Mouse (Mus musculus): Measurements from ENCODE around the gene Ndst4.

The Ndst4 gene

DNA sequence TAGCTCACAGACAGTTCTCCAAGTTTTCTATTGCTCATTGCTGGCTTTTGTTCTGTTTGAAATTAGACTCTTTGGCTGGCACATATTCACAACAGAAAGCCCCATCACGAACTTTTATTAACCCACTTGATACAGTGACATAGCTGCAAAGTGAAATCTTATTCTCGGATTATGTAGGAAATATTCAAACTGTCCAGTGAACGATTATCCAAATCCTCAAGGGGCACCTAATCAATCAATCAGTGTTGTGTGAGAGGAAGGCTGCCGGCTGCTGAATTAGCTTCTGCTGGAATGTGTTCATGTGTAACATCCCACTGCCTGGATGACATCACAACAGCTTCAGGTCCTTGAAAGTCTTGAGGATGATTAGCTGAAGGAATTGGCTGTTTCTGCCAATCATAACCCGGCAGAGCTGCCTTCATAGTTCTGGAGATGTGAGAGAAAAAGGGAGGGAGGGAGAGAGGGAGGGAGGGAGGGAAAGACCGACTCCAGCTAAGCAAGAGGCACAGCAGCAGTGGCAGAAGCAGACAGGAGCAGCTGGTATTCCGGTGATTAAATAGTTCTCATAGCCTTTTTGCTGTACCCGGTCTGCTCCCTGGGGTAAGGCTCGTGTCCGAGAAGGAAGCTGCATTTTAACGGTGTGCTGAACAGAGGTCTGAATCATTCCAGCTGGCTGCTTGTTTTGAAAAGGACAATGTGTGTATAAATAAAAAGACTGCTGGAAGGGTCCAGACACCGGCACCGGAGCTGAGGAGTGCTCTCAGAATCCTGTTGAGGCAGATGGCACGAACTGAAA is at the start of gene Ndst4:
Gene Ndst4 (plus strand): TSS at position 476 of the 796 bp plus-strand sequence.
- peak; percentile 24 for DNase-seq (ENCODE audit: low spot score)

DNA sequence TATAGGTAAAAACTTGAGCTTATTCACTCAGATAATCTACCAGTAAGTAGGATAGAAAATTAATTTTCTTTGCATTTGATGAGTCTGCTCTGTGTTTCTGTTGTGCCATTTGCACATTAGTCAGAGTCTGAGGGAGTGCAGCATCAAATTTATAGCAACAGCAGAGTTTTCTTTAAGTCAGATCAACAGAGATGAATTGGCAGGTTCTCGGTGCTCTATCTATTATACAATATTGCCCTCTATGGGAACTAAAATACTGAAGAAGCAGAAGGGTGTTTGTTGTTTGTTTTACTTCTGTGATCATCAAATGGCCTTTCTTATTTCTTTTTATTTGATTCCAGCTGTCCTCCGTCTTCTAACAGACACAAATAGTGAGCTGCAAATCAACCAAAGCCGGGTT is 6.4 kb upstream of the Ndst4 start:
- DNase-seq (ENCODE audit: low spot score) = no peak

DNA sequence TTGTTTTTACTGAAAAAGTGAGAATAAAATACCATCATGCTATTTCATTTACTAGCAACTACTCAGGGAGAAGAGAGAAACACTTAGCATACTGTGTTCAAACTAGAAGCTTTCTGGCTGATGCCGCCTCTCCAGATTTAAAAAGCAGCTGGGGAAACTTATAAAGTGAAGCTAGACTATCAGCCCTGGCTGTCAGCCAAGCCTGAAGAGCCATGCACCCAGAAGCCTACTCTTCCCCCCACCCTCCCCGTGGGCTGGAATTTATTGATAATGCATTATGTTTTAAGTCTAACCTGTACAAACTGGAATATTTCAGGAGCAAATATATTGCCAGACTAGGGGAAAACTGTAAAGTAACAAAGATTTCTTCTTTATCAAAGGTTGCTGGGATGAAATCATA is 2.6 kb downstream of the Ndst4 start:
- DNase-seq (ENCODE audit: low spot score) = no peak

DNA sequence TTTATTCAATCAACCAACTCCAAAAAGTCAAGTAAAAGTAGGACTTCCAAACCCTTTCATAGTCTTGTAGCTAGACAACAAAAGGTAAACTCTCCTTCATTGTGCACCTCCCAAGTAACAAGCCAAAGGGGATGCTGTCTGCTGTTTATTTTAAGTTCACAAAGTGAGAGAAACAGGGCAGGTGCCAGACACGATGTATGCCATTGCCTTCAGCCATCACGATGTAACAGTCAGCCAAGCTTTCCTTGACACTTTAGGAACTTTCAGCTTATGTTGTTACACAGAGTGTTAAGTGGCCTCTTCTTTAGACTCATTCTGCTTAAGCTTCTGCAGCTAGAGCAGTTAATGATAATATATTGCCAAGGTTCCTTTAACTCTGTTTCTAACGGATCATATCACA is 3.1 kb downstream of the Ndst4 start:
- DNase-seq (ENCODE audit: low spot score) = no peak

DNA sequence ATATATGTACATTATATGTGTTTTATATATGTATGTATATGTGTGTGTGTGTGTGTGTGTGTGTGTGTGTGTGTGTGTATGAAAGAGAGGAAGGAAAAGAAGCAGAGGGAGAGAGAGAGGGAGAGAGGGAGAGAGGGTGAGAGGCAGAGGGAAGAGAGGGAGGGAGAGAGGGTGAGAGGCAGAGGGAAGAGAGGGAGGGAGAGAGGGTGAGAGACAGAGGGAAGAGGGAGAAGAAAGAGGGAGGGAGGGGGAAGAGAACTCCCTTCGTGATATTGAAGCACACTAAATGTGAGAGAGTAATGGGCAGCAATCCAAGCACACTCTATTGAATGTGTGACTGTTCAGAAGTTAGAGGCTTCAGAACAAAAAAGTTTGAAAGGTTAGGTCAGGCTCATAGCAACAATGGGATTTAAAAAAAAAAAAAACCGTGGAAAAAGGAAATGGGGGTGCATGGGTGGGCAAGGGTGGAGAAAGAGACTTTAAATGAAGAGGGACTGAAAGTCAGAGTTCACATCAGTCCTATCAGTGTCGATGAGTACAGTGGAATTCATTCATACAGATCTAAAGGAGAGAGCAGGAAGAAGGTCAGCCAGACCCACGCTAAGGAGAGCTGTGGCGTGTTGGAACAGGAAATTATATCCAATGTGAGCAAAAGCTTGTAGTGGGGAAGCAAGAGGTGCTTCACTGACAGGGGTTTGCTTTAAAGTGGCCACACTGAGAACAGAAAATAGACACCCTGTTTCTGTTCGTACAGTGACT is 63.2 kb downstream of the Ndst4 start:
- DNase-seq (ENCODE audit: low spot score) = no peak

DNA sequence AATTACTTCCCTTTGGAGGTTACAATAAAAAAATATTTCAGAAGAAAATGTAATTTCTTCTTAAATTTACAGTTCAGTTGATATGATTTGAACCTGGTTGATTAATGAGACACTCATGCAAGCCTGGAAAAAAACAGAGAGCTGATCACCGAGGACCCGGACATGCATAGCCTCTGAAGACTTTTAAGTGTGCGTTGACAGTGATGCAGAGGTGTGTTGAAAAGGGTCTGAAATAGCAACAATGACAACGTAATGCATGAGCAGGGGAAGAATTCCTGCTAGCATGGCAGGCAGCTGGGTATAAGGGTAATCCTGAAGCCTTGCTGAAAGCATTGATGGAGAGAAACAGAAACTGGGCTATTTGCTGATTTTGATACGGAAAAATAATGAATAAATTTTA is 106.2 kb downstream of the Ndst4 start:
- DNase-seq (ENCODE audit: low spot score) = no peak

DNA sequence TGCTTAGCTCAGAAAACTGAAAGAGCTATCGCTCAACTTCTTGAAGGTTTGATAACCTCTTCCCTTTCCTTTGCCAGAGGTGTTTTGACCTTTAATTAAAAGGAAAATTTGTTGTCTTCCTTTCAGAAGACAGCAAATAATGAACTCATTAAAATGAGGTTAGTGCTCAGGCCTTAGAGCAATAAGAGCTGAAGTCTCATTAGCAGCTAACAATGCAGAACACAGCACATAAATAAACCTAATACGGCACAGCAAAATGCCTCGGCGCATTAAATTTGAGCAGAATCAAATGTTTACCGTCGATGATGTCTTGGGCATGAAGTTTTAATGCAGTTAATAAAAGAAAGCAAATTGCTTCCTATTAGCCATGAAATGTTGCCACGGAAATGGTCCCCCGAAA is 129.5 kb downstream of the Ndst4 start:
- no peak for DNase-seq (ENCODE audit: low spot score)

DNA sequence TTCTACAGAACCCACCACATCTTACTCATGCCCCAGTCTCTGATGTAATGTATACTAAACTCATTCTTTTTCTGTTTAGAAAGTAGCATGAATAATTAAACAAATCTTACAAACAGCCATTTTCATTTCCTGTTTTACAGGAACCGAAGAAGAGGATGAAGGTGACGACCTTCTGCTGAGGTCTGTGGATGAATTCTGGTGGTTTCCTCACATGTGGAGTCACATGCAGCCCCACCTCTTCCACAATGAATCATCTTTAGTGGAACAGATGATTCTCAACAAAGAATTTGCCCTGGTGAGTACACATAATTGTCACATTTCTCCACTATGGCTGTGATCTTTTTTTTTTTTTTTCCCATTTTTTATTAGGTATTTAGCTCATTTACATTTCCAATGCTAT is 166.7 kb downstream of the Ndst4 start:
- DNase-seq (ENCODE audit: low spot score) = no peak

DNA sequence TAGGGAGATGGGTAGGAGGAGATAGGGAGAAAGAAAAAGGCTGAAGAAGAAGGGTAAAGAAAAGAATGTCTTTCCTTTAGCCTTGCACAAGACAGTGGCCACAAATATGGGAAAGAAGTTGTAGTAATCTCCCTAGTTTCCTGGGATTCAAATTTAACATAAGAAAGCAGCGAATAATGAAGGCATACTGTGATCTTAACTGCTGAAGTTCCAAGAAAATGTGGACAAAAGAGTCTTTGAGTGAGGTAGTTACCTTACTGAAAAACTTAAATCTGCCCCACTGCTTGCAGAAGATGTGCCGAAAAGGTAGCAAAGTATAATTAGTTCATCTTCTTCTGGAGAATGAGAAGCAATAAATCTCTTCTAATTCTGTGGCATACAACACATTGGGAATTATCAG is 228.4 kb downstream of the Ndst4 start:
- DNase-seq (ENCODE audit: low spot score) = no peak

DNA sequence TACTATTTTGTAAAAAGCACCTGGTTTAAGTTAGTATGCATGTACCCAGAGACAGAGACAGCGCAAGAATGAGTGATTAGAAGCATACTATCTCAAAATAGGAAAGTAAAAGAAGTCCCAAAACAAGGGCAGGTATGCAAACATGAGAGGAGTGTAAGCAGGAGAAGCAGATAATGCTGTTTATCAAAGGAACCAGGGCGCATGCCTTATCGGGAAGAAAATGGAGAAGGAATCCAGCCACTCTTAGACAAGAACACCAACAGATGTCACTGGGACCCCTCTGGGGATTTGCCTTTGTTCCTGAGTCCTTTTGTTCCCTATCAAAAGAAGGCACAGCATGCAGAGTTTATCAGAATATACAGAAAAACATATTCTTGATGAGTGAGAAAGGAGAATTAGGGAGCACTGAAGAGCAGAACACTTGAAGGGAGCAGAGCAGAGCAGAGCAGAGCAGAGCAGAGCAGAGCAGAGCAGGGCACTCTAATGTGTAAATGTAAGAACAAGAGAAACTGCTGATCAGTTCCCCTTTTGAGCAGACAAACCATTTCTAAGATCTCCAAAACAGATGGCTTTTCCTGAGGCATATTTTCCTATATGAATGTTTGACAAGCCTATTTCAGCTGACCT is 251.2 kb downstream of the Ndst4 start:
- no peak for DNase-seq (ENCODE audit: low spot score)

DNA sequence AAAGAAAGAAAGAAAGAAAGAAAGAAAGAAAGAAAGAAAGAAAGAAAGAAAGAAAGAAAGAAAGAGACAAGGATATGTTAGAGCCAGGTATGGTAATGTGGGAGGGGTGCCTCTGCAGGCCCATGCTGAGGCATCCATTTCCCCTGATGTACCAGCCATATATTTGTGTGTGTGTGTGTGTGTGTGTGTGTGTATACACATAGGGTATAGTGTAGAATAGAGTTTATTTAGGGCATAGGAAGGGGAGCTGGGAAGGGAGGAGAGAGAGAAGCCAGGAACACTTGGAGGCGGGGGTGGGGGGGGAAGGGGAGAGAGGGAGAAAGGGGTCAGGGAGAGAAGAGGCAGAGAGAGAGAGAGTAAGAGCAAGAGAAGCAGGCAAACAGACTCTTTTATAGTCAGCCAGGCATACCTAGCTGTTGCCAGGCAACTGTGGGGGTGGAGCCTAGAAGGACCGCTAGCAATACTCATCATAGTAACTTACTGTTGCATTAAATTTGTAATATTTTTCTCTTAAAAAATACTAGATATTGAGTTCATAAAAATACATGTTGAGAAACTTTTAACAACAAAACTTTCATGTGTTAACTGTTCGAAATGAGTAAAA is 256.3 kb downstream of the Ndst4 start:
- no peak for DNase-seq (ENCODE audit: low spot score)

DNA sequence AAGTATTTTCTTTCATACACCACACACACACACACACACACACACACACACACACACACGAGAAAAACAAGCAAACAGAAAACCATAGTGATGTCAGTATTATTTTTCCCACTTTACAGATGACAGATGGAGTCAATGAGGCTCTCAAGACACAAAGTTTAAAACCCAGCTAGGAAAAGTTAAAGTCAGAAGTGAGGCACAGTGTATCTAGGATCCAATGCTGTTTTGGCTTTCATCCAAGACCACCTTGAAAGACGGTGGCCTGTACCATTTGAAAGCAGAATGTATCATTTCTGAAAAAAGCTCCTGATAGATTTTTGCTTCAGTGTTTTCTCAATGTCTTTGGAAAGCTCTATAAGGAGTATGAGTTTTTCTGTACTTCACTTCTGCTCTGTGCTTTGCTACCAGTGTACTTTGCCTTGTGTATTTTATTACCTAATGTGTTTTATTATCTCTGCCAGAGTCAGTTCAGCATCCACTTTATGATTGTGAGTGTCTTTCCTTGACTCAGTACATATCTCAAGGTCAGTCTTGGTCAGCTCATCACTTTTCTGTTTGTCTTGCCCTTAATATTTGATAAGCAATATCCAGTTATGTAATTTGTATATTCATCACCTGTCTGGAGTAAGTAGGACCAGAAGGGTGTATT is 257.1 kb downstream of the Ndst4 start:
- no peak for DNase-seq (ENCODE audit: low spot score)

DNA sequence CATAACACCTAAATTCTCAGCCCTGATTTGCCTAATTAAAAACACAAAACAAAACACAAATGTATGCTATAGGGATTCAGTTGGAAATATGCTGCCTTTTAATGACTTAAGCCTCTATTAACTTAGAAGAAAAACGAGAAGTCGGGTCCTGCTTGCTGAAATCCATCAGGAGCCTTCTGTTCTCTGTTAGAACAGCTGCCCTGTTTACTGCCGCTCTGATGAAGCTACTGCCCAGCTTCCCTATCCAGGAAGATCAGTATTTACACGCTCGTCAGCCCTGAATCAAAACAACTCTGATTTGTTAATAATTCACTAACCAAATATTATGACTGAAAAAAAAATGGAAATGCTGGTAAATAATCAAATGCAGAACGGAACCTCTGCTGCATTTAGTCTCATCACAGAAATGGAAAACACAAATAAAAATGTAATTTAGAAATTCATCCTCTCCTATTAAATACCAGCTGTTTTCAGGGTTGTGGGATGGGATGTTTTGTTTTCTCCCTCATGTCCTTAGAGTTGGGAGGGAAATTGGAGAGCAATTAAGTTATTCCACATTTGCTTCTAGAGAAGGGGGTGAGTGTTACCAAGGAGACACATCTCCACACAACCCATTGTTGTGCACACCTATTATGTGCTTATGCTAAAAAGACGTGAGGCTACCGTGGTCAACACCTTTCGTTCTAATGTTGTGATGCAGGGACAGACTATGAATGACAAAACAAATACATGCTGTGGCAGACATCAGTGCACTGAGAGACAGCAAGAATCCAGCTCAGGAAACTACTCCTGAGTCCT is 270.3 kb downstream of the Ndst4 start:
- no peak for DNase-seq (ENCODE audit: low spot score)

DNA sequence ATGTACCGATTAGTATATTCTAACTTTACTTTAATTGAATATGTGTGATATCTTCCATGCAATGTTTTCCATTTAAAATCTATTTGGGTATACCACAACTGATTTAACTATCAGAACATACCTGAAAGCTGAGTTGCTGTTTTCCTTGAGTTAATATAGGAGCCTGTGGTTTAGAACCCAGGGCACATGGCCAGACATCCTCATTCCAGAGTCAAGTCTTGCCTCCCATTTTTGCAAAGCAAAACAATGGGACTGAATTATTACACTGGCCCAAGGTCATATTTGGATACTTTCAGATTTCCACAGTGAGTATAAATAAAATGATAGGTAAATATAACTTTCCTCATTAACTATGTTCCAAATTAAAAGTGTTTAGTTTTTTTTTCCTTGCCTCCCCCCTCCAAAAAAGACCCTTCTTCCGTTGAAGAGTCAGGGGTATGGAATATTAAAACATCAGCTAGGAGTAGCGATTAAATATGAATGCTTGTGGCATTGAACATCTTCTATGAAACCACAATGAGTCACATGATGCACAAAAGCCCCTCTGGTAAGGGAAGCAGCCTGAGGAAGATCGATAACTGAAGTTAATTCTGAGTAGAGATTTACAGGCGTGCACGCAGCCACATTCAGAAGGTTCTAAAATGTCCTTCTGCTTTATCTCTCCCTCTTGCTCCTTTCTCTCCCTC is 271.5 kb downstream of the Ndst4 start:
- no peak for DNase-seq (ENCODE audit: low spot score)

DNA sequence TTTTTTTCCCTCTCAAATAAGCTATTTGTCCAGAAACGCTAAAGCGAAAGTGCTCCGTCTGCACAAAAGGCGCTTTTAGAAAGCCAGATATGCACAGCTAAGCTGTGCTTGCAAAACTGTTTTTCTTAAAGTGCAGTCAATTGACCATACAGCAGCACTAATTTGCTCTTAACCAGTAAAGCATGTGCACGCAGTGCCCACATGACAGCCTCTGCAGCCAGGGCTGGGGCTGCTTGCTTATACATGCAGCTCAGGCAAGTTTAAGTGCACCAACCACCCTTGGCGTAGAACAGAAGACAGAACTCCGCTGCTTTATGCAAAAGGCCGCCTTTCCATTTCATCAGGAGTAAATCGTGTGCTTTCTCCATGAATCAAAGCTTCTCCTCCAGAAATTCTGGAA is 275.0 kb downstream of the Ndst4 start:
- DNase-seq (ENCODE audit: low spot score) = no peak

DNA sequence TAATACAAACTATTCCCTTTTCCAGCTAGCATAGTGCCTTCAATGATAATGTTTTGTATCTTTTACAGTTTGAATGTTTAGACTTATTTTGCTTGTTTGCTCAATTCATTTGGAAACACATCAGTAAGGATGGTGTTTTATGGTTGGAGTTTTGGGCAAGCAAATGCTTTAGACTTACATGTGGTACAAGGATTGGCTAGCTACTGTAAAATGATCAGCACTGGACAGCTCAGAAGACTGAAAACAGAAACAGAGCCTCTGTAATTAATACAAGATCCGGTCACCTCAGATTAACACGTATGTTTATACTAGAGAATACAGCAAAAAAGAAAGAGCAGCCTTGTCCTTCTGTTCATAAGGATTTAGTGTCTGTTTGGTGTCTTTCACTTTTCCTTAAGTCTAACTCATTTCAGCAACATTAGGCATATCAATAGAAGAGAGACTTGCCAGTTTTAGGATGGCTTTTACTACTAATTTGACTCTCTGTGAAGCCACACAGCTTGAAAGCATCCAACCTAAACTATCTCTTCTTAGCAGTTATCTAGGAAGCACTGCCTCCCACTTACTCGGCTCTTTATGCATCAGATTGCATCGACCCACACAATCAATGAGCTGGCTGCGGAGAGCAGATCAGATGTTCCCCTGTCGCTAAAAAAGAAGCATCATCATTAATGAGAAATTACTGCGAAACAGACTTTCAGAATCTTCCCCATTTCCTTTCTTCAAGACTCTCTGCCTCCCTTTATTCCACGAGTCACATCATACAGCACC is 279.8 kb downstream of the Ndst4 start:
- peak; percentile 8 for DNase-seq (ENCODE audit: low spot score)

DNA sequence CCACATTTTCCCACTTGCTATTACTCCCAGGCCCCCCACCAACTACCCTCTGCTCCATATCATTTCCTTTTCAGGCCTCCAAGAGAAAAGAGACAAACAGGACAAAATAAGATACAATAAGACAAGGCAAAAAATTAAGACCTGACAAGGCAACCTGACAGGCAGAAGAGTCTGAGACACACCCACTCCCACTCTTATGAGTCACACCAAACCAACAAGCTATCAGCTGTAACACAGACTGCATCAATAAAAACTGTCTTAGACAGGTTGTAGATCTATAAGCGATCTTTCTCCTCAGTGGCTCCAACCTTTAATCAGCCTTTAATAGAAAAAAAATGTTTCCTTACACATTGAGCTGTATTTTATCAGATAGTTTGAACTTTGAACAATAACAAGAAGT is 280.7 kb downstream of the Ndst4 start:
- DNase-seq (ENCODE audit: low spot score) = no peak

DNA sequence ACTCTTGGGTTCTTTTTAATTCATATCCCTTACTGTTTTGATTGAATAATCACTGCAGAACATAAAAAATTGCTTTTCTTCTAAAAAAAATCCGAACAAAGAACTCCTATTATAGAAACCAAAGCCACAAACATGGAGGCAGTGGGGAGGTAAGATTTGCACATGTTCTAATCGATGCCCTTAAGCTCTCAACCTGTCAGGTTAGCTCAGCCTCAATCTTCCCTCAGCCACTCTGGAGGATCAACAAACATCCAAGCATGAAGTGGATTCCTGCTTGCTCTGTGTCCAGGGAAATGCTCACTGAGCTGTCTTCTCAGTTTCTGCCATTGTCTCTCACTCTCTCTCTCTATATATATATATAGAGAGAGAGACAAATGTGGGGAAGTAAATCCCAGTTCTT is 283.7 kb downstream of the Ndst4 start:
- no peak for DNase-seq (ENCODE audit: low spot score)

DNA sequence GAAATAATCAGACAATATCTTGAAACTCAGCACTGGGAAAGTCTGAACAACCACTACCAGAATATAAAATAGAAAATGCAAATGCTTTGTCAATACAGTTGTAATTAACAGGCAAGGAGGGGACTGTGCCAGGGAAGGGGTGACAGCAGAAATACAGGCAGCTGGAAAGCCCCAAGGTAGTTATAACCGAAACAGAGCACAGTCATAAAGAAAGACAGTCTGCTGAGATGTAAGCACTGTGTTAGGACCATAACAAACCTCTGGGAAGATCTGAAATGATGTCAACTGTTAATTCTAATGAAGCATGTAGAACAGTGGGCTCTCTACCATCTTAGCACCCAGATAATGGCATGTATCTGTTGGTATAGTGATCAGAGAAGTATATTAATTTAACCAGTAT is 287.1 kb downstream of the Ndst4 start:
- DNase-seq (ENCODE audit: low spot score) = no peak

DNA sequence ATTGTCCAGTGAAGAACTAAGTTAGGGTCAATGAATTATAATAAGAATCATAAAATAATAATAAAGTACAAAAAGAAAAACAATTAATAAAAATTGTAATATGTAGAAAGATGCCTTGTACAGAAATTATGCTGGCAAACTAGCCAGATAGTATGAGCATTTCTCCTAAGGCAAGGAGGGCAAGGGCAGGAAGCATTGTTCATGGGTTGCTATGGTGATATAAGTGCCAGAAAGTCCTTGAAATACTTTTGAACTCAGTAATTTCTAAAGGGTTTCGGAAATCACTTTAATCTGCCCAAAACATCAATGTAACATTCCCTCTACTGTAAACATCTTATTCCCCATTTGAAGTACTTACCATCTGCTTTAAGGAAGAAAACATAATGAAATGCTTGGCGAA is 319.1 kb downstream of the Ndst4 start:
- no peak for DNase-seq (ENCODE audit: low spot score)
